Mouse (Mus musculus) mesoderm, embryonic 11.5 days (tissue): ENCODE data around the gene Slc39a1.
"Not testable (repeated sequence)": the region's sequence is repeated elsewhere in the genome, so short reads cannot be mapped to it uniquely, and the experiment has no call there.

Source experiments
- DNase-seq: peaks from one replicate; pipeline ENCODE4 v3.0.0-alpha.2; 2012; ENCODE audit warnings: low read depth, low spot score

Gene Slc39a1

DNA sequence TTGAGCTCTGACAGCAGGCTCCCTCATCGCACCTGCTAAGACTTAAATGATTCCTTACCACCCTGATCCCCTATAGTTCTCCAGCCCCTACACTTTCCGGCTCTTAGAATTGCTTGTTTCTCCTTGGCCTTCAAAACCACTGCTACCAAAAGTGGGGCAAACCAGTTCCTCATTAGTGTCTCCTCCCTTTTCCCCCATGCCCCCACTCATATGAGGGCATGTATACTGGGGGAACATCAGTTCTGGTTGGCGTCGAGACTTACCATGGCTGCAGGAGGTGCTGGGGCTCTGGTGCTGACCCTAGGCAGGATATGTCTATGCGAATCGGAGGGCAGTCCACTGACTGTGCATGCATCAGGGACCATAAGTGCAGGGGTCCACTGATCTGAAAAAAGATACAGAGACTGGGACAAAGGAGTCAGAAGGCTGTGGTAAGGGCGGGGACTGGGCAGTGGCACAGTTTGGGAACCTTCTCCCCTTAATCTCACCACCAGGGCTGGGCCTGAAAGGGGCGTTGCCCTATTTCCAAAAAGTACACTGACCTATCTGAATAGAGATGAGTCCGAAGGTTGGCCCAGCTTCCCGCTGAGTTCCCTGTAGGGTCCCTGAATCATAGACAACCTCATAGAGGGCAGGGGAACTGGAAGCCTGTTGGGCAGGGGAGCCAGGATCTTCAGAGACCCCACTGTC, 6.2 kb upstream of the Slc39a1 start:
- no peak for DNase-seq

DNA sequence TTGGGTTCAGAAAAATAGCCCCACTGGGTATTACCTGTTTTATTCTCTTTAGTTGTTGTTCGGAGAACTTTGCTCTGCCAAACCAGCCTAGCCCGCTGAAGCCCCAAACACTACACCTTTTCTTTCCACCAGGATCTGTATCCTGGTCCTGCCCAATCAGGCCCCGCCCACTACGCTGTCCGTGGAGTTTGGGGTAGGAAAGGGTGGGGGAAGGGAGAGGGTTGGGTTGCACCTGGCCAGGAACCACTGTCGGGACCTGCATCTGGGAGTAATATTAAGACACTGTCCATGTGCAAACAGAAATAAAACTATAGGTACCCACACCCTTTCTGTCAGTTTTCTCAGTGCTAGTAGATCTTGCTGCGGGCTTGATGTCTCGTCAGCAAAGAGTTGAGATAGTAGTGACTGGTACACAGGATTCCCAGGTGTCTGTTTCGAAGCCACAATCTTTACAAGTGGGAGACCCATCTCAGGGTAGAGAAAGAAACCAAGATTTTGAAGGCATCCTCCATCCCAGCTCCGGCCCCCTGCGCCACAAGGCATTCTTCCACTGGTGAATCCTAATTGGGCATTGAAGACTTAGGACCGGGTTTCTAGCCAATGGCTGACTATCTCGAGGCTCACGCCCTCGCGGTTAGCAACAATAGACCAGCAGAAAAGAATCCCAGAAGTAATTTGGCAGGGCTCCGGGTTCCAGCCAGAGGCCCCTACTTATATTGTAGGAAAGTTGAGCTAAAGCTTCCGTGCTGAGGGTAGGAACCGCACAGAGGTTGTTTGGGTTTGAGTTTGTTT, 4.8 kb upstream of the Slc39a1 start, which contains the start of gene Creb3l4:
Gene Creb3l4, minus strand, starts transcription at position 529 of the 792 bp plus-strand sequence.
- DNase-seq, result peak; percentile 73

DNA sequence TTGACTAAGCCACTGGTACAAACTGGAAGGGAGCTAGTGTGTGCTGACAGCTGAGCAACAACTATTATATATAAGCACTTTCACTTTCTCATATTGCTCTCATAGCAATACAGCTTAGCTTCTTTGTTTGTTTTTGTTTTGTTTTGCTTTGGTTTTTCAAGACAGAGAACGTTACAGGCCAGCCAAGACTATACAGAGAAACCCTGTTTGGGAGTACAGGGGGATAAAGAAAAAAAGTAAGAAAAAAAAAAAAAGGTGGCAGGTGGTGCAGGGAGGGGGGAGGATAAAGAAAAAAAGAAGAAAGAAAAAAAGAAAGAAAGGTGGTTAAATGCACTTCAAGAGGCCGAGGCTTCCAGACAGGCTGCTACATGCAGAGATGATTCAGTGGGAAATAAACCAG, 2.6 kb upstream of the Slc39a1 start:
- no peak for DNase-seq

DNA sequence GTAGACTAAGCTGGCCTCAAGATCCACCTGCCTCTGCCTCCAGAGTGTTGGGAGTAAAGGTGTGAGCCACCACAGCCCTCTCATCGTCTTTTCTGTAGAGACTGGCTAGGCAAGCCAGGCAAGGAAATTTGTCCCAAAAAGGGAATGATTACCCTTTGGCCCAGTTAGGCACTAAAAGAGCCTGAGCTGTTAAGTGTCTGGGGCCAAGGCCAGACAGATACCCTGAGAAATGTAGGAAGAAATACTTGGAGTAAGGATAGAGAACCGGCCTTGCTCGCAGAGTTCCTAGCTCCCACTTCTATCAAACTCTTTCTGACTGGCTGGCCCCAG, 377 bp upstream of the Slc39a1 start:
- no peak for DNase-seq

DNA sequence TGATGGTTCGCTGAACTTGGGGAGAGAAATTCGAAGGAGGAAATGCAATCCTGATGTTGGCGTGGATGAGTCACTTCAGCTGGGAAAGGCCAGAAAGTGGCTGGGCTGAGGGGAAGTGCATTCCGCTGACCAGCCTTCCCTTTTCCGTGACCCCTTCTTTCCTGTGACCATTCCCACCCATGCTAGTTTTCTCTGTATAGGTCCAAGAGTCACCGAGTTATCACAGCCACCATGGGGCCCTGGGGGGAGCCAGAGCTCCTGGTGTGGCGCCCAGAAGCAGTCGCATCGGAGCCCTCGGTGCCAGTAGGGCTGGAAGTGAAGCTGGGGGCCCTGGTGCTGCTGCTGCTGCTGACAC, 751 bp downstream of the Slc39a1 start:
- DNase-seq, result no peak

DNA sequence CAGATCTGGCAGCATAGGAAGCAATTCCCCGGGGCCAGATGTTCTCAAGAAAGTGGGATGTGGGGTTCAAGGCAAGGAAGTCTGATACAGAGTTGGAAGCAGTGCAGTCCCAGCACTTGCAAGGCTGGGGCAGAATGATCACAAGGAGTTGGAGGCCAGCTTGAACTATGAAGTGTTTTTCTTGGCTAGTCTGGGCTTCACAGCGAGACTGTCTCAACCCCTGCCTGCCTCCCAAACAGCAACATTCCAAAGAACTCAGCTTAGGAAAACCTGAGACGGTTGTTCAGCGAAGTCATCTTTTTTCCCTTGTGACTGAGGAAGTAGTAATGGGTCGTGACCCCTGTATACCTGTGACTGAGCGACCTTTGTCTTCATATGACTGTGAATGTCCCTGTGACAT, 2.8 kb downstream of the Slc39a1 start:
- DNase-seq, result no peak

DNA sequence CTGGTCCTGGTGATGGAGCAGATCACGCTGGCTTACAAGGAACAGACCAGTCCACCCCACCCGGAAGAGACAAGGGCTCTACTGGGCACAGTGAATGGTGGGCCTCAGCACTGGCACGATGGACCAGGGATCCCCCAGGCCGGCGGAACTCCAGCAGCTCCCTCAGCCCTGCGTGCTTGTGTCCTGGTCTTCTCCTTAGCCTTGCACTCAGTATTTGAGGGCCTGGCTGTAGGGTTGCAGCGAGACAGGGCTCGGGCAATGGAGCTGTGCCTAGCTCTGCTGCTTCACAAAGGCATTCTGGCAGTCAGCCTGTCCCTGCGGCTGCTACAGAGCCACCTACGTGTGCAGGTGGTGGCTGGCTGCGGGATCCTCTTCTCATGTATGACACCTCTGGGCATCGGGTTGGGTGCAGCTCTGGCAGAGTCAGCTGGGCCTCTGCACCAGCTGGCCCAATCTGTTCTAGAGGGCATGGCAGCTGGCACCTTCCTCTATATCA, 3.8 kb downstream of the Slc39a1 start:
- DNase-seq, result not testable (repeated sequence)

DNA sequence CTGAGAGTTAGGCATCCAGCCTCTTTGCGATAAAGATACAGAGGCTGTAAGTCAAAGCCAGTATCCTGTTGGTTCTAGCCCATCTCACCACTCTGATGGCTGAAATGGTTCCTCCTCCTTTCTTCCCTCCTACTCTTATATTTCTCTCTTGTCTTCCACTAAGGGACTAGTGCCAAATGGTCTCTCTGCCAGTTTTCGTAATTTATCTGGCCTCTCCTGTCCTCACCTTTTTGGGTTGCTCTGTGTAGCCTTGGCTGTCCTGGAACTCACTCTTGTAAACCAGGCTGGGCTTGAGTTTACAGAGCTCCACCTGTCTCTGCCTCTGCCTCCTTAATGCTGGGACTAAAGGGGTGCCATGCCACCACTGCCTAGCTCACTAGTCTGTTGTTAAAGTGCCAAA, 4.7 kb downstream of the Slc39a1 start:
- DNase-seq, result not testable (repeated sequence)

DNA sequence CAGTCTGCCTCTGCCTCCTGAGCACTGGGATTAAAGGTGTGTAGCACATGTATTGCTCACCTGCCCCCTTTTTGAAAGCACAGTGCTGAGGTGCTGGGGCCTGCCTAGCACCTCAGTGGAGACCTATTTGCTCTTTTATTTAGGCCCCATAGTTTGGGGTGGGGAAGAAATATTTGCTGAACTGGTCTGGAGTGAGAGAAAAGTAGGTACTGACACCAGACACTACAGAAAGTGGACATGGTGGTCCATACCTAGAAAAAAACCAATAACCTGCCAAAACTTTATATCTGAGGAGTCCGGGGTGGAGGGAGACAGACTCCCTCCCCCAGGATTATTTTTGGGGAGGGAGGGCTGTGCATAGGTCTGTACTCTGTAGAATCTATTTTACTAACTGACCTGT, 5.2 kb downstream of the Slc39a1 start:
- not testable (repeated sequence) for DNase-seq

DNA sequence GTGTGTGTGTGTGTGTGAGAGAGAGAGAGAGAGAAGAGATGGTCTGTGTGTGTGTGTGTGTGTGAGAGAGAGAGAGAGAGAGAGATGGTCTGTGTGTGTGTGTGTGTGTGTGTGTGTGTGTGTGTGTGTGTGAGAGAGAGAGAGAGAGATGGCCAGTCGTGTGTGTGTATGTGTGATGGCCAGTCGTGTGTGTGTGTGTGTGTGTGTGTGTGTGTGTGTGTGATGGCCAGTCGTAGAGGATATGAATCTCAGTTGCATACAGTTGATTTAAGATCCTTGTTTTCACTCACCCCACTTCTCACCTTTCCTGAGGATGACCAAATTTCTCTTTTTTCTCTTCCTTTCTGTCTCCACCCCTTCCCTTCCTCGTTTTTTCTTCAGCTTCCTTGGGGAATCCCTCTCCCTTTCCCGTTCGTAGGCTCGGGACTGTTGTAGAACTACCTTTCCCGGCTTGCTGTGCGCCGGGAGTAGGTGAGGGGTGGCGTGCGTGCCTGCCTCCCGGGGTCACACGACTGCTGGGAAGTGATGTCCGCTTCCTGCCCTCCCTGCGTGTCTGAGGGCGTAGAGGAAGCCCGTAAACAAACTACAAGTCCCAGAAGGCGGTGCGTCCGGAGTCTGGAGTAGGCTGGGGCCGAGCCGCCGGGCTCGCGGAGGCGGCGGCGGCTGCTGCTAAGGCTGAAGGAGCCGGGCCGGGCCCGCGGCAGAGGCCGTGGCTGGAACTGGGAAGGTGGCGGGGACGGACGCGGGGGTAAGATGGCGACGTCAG, 5.9 kb downstream of the Slc39a1 start, which contains the start of gene Crtc2:
Gene Crtc2, plus strand, starts transcription at position 511 of the 766 bp plus-strand sequence.
- peak; percentile 97 for DNase-seq

DNA sequence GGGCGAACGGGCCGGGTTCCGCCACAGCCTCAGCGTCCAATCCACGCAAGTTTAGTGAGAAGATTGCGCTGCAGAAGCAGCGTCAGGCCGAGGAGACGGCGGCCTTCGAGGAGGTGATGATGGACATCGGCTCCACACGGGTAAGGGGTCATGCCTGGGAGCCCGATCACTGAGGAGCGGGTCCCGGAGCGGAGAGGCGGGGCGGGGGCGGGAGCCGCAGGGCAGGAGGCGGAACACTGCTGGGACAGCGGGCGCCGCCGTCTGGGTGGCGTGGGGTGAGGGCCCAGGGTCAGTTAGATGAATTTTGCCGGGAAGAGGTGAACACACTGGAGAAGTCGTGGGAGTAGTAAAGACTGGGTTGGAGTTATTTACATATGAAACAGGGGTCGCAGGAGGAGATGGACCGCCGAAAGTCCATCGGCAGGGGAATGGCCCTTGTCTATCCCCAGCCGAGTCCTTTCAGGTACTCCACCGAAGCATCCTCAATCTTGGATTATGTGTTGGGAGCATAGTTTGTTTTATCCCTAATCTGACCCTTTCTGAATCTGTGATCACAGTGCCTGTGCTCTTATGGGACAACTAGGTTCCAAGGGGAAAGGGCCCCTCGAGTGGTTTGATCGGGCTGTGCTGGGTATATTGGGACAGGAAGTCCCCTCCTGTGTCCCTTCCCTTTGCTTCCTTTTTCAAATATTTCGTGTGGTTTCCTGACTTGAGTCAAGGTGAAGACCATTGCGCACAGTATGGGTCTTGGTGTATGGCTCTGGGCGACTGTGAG, 6.6 kb downstream of the Slc39a1 start:
- DNase-seq, result no peak

DNA sequence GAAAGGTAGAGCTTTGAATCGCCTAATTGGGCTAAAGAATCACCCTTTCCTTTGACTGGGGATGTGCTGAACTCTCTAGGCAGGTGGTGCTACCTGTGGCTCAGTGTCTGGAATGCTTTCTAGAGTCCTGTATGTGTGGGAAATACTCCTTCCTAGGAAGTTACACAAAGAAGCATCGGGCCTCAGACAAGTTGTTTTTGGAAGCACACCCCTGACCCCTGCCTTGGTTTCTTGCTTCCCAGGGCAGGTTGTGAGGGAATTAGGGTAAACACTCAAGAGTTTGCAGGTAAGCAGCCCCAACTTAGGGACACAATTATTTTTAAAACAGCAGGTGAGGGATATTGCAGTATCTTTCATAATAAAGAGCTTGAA, 7.2 kb downstream of the Slc39a1 start:
- DNase-seq, result no peak

DNA sequence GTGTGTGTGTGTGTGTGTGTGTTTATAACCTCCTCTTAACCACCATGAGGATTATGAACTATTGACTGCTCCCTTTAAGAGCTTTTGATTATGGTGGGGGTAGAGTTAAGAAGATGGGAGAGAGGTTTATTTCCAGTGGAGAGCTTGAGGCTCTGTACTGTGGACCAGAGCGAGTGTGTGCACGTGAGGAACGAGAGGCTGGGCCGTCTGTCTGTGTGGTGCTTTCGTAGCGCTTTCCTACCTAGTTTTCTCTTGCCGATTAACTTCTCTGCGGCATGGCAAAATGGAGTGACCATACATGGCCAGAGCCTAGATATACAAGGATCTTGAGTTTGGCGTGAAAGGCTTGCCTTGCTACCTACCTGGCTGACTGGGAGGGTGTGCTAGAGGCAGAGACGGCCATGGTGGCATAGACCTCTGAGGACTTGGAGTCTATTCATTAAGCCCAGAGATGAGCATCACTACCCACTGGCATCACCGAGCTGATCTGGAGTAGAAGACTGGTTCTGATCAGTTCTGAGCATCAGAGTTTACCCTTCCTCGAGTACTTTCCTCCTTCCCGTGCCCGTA, 7.9 kb downstream of the Slc39a1 start:
- no peak for DNase-seq

DNA sequence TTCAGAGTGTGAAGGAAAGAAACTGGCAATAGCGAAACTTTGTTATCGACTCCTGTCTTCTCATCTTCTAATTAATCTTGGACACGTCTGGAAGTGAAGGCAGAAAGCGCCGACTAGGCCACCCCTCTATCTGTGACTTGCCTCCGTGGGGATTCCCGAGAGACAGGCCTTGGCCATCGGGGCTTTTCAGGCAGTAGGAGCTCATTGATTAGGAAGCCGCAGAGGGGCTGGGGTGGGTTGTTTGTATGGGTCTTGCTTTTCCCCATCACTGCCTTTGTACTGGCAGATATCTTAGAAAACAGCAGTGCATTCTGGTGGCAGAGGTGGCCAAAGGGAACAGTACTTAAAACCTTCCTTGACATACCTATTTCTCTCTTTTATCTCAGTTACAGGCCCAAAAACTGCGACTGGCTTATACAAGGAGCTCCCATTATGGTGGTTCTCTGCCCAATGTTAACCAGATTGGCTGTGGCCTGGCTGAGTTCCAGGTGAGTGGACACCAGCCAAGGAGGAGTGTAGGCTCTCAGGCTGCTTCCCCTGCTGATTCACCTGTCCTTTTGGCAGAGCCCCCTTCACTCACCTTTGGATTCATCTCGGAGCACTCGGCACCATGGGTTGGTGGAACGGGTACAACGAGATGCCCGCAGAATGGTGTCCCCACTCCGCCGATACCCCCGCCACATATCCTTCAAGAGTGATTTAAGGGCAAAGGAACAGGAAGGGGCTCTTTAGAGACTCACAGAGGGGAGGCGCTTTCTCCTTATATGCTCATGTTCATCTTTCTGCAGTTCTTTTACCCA, 9.0 kb downstream of the Slc39a1 start:
- no peak for DNase-seq

DNA sequence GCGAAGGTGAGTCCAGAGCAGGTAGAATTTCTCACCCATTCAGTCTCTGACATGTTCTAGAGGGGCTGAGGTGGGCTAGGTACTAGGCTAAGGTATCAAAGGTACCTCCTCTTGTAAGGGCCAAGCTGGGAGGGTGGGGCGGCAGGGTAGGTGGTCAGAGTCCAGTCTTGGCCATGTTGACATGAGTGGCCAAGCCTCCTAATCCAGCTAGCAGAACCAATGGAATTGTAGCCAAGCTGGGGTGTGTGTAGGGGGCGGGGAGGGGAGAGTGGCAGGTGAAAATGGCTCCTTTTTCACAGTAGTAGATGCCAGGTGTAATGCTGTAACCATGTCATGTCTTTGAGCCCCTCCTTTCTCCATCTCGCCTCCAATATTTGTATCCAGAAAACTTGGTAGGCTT, 10.5 kb downstream of the Slc39a1 start:
- no peak for DNase-seq

DNA sequence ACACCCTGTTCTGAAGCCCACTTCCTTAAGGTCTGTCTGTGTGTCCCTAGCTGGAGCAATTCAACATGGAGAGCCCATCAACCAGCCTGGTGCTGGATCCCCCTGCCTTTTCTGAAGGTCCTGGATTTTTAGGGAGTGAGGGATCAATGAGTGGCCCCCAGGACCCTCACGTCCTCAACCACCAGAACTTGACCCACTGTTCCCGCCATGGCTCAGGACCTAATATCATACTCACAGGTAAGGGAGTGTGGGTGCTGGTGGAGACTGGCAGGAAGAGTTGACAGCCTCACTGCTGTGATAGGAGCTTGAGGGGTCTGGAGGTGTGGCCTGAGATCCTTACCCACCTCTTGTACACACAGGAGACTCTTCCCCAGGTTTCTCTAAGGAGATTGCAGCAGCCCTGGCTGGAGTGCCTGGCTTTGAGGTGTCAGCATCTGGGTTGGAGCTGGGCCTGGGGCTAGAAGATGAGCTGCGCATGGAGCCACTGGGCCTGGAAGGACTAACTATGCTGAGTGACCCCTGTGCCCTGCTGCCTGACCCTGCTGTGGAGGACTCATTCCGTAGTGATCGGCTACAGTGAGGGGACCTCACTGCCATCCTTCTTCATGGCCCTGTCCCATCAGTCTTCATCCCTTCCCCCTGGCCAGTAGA, 15.3 kb downstream of the Slc39a1 start:
- no peak for DNase-seq

DNA sequence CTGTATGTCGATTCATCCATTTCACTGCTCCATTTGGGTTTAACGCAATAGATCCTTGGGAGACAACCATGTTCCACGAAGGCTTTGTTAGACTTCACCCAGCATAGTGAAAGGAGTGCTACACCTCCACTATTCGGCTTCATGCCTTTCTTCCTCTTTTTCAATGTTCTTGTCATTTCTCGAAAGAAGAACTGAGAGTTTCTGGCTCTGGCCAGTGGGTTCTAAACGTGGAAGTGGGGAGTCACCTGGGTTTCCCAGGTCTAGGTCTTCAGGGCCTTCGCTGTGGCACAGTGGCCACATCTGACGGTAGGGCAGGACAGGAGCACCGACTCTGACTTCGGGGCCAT, 16.7 kb downstream of the Slc39a1 start:
- no peak for DNase-seq

DNA sequence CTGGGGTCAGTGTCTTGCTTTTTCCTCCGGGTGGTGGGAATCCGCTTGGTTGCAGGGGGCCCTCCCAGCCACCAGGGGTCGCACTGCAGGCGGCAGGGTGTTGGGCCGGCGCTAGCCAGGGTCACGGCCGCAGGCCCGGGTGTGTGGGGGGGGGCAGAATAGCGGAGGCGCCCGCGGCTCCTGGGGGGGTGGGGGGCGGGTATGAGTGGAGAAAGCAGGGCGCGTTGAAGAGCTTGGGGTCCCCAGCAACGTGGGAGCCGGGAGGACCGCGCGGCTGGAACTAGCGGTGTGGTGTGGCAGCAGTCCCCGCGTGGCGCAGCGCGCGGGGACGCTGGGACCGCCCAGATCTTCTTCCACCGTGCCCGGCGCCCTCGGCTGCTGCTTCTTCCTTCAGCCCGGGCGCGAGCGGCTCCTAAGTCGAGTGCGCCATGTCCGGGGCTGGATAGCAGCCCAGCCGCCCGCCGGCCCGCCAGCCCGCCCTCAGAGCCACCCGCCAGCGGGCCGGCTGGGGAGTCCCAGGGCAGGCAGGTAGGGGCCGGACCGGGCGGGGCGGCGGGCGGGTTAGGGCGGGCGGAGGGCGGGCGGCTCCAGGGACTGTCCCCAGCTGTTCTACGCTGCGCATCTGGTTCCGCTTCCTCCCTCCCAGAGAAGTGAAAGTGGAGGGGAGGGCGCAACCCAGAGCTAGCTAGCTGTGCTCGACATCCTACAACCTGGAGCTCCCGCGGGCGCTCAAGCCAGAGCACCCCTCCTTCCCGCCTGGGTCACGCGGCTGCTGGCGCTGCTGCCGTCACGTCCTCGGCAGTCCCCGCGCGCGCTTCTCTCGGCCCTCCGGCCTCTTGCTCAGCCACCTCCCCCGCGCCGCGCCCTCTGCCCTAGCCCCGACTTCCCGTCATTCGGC, 17.3 kb downstream of the Slc39a1 start, which contains the start of gene Dennd4b:
Gene Dennd4b, plus strand, starts transcription at position 152 of the 898 bp plus-strand sequence.
- peak; percentile 89 for DNase-seq
